Mouse (Mus musculus) CH12.LX (cell line): Measurements from ENCODE around the gene Nfe2l1. TPM values are rescaled to one million over a fixed set of nuclear protein-coding genes. Genes with fewer than 3 reads are reported as not detected.
A peak's percentile ranks its signal among the peaks of the same experiment; 100 is the strongest.

Experiments used
- DNase-seq: peaks from one replicate; pipeline ENCODE4 v3.0.0-alpha.2; 2013; ENCODE audit errors: extremely low read depth
- H3K27ac ChIP-seq: 2 replicates; pipeline ENCODE4 v1.5.1; 2012; ENCODE audit warnings: low read depth, mild to moderate bottlenecking, control low read depth, moderate library complexity; ENCODE audit not compliant: insufficient read depth
- H3K27me3 ChIP-seq: replicated peaks from 2 replicates; pipeline ENCODE3; 2012; ENCODE audit warnings: inconsistent platforms
- H3K36me3 ChIP-seq, 2 experiments: replicated peaks in 1 of 2; 2 replicates each; pipeline versions ENCODE3 to v1.6.1; 2012; ENCODE audit warnings: inconsistent platforms in 1 of 2, low read length in 1 of 2, mild to moderate bottlenecking in 1 of 2, mixed read lengths in 1 of 2, moderate library complexity in 1 of 2; ENCODE audit not compliant: control insufficient read depth in 1 of 2, insufficient read depth in 1 of 2
- H3K4me1 ChIP-seq, 2 experiments: 2 replicates each; pipeline ENCODE4 v1.6.1; 2012; ENCODE audit warnings: inconsistent platforms in 1 of 2, moderate library complexity in 1 of 2; ENCODE audit not compliant: insufficient read depth in 2 of 2, control insufficient read depth in 1 of 2
- H3K4me2 ChIP-seq: 2 replicates; pipeline ENCODE4 v1.6.1; 2012; ENCODE audit warnings: low read depth, mild to moderate bottlenecking, control low read depth; ENCODE audit not compliant: poor library complexity, insufficient read depth, severe bottlenecking
- H3K4me3 ChIP-seq, 3 experiments: fragments of 150-350 bp in 1 of 3; sonication (generic) in 1 of 3; replicated peaks in 1 of 3; 2 replicates each; pipeline versions ENCODE3 to v1.5.1; 2011 to 2012; ENCODE audit warnings: low read depth in 2 of 3, low read length in 2 of 3, mild to moderate bottlenecking in 2 of 3, moderate library complexity in 2 of 3, control low read depth in 1 of 3, improper control_type of control experiment in 1 of 3, inconsistent platforms in 1 of 3, mixed read lengths in 1 of 3; ENCODE audit not compliant: poor library complexity in 1 of 3
- H3K79me2 ChIP-seq: replicated peaks from 2 replicates; pipeline ENCODE4 v1.6.1; 2012; ENCODE audit warnings: mild to moderate bottlenecking, moderate library complexity; ENCODE audit not compliant: control insufficient read depth, poor library complexity, insufficient read depth, severe bottlenecking; ENCODE audit errors: extremely low read depth
- H3K9ac ChIP-seq: 2 replicates; pipeline ENCODE4 v1.6.1; 2012; ENCODE audit warnings: low read depth, mild to moderate bottlenecking, control low read depth, moderate library complexity; ENCODE audit not compliant: insufficient read depth
- H3K9me3 ChIP-seq: replicated peaks from 2 replicates; pipeline ENCODE3; 2012; ENCODE audit warnings: low read length, inconsistent platforms, mixed read lengths
- CHD1 ChIP-seq: IDR thresholded peaks from 2 replicates; pipeline ENCODE4 v1.6.1; 2012; ENCODE audit warnings: low read depth, low read length, improper control_type of control experiment, inconsistent platforms
- CHD2 ChIP-seq: IDR thresholded peaks from 2 replicates; pipeline ENCODE4 v1.6.1; 2011; ENCODE audit warnings: low read length, improper control_type of control experiment
- CTCF ChIP-seq, 2 experiments: IDR thresholded peaks in 1 of 2; conservative IDR thresholded peaks in 1 of 2; 2 replicates each; pipeline ENCODE4 v1.5.1; 2011 to 2012; ENCODE audit warnings: low read depth in 2 of 2, low read length in 2 of 2, improper control_type of control experiment in 1 of 2, inconsistent platforms in 1 of 2, mild to moderate bottlenecking in 1 of 2, moderate library complexity in 1 of 2
- E2F4 ChIP-seq: IDR thresholded peaks from 2 replicates; pipeline ENCODE4 v1.6.1; 2011; ENCODE audit warnings: low read depth, low read length, improper control_type of control experiment; ENCODE audit not compliant: insufficient replicate concordance
- ELF1 ChIP-seq: IDR thresholded peaks from 2 replicates; pipeline ENCODE4 v1.6.1; 2014; ENCODE audit warnings: low read depth, mild to moderate bottlenecking, inconsistent platforms, low read length, improper control_type of control experiment
- EP300 ChIP-seq: IDR thresholded peaks from 2 replicates; pipeline ENCODE4 v1.6.1; 2011; ENCODE audit warnings: low read length, improper control_type of control experiment
- GABPA ChIP-seq: IDR thresholded peaks from 2 replicates; pipeline ENCODE4 v1.6.1; 2012; ENCODE audit warnings: low read depth, low read length, improper control_type of control experiment, inconsistent platforms; ENCODE audit not compliant: insufficient replicate concordance
- HCFC1 ChIP-seq: IDR thresholded peaks from 2 replicates; pipeline ENCODE4 v1.6.1; 2012; ENCODE audit warnings: low read depth, mild to moderate bottlenecking, inconsistent platforms, low read length, improper control_type of control experiment
- IRF4 ChIP-seq: IDR thresholded peaks from 2 replicates; pipeline ENCODE4 v1.6.1; 2014; ENCODE audit warnings: low read depth, mild to moderate bottlenecking, inconsistent platforms, low read length, improper control_type of control experiment
- JUN ChIP-seq: IDR thresholded peaks from 2 replicates; pipeline ENCODE4 v1.6.1; 2011; ENCODE audit warnings: low read depth, mild to moderate bottlenecking, low read length, improper control_type of control experiment, moderate library complexity; ENCODE audit not compliant: insufficient read depth
- KAT2A ChIP-seq: IDR thresholded peaks from 2 replicates; pipeline ENCODE4 v1.6.1; 2012; ENCODE audit warnings: low read length, improper control_type of control experiment, inconsistent platforms; ENCODE audit not compliant: insufficient replicate concordance
- MAX ChIP-seq: IDR thresholded peaks from 2 replicates; pipeline ENCODE4 v1.6.1; 2011; ENCODE audit warnings: low read length, improper control_type of control experiment
- MAZ ChIP-seq: IDR thresholded peaks from 2 replicates; pipeline ENCODE4 v1.6.1; 2012; ENCODE audit warnings: low read depth, mild to moderate bottlenecking, inconsistent platforms, low read length, improper control_type of control experiment, moderate library complexity
- MEF2A ChIP-seq: IDR thresholded peaks from 2 replicates; pipeline ENCODE4 v1.6.1; 2014; ENCODE audit warnings: low read depth, mild to moderate bottlenecking, inconsistent platforms, low read length, improper control_type of control experiment, borderline replicate concordance
- MYC ChIP-seq: IDR thresholded peaks from 2 replicates; pipeline ENCODE4 v1.6.1; 2011; ENCODE audit warnings: low read depth, mild to moderate bottlenecking, improper control_type of control experiment, low read length
- NRF1 ChIP-seq: IDR thresholded peaks from 2 replicates; pipeline ENCODE4 v1.6.1; 2014; ENCODE audit warnings: low read depth, mild to moderate bottlenecking, inconsistent platforms, low read length, improper control_type of control experiment, moderate library complexity
- POLR2AphosphoS2 ChIP-seq: IDR thresholded peaks from 2 replicates; pipeline ENCODE4 v1.6.1; 2011; ENCODE audit warnings: low read depth, low read length, improper control_type of control experiment
- RAD21 ChIP-seq: IDR thresholded peaks from 2 replicates; pipeline ENCODE4 v1.6.1; 2011; ENCODE audit warnings: low read depth, mild to moderate bottlenecking, low read length, improper control_type of control experiment, moderate library complexity
- RCOR1 ChIP-seq: conservative IDR thresholded peaks from 2 replicates; pipeline ENCODE4 v1.6.1; 2012; ENCODE audit warnings: low read depth, mild to moderate bottlenecking, inconsistent platforms, low read length, improper control_type of control experiment
- SMC3 ChIP-seq: IDR thresholded peaks from 2 replicates; pipeline ENCODE4 v1.6.1; 2011; ENCODE audit warnings: low read depth, low read length, improper control_type of control experiment
- TBP ChIP-seq: conservative IDR thresholded peaks from 2 replicates; pipeline ENCODE4 v1.6.1; 2011; ENCODE audit warnings: low read depth, low read length, improper control_type of control experiment
- TCF12 ChIP-seq: IDR thresholded peaks from 2 replicates; pipeline ENCODE4 v1.6.1; 2014; ENCODE audit warnings: low read depth, mild to moderate bottlenecking, inconsistent platforms, low read length, improper control_type of control experiment
- USF1 ChIP-seq: IDR thresholded peaks from 2 replicates; pipeline ENCODE4 v1.6.1; 2014; ENCODE audit warnings: low read depth, mild to moderate bottlenecking, inconsistent platforms, low read length, improper control_type of control experiment
- ZC3H11A ChIP-seq: IDR thresholded peaks from 2 replicates; pipeline ENCODE4 v1.6.1; 2012; ENCODE audit warnings: low read depth, mild to moderate bottlenecking, inconsistent platforms, low read length, improper control_type of control experiment
- ZKSCAN1 ChIP-seq: IDR thresholded peaks from 2 replicates; pipeline ENCODE4 v1.6.1; 2012; ENCODE audit warnings: low read depth, inconsistent platforms, low read length, improper control_type of control experiment, borderline replicate concordance
- ZMIZ1 ChIP-seq: IDR thresholded peaks from 2 replicates; pipeline ENCODE4 v1.6.1; 2012; ENCODE audit warnings: low read depth, mild to moderate bottlenecking, inconsistent platforms, low read length, improper control_type of control experiment
- dilution Hi-C: fragments of 300-500 bp; cut with MboI; formaldehyde crosslinking; loops from 2 replicates; pipeline ENCODE4 v1.14.3; 2020; ENCODE audit warnings: low sequenced_read_pairs; ENCODE audit not compliant: extremely low pct_unique_long_range_greater_than_20kb, extremely low pct_ligation_motif_present
- in situ Hi-C: fragments of 300-500 bp; cut with MboI; formaldehyde crosslinking; loops from 3 replicates; pipeline ENCODE4 v1.14.3; 2019; ENCODE audit warnings: low sequenced_read_pairs, low pct_ligation_motif_present, low pct_unique_long_range_greater_than_20kb, mixed read lengths
- polyA plus RNA-seq: library from polyadenylated mRNA; unstranded; fragments of >175 nt; gene quantifications from 2 replicates; pipeline ENCODE4 v1.2.1, GENCODE M21; 2012; ENCODE audit warnings: low read depth; ENCODE audit not compliant: insufficient read length
- total RNA-seq, 2 experiments: library from RNA; depleted of rRNA; stranded (reverse); fragments of 300-350 nt in 1 of 2; fragments of >200 nt in 1 of 2; gene quantifications; 2 replicates each; pipeline ENCODE4 v1.2.3; 2012 to 2014

The Nfe2l1 gene
- total and polyA plus RNA-seq, 3 experiments: 77.7 to 169 (median 145) TPM

GRCm38 (mm10) chr11:96823471-96823837, 6.3 kb downstream of the Nfe2l1 start:
- in situ Hi-C loops: no loop called here
- peaks cover 33 to 76% of the 10 kb centered on the region in 2 experiments for H3K4me1 ChIP-seq
- H3K9me3 ChIP-seq: no peaks in the 10 kb centered on the region
- peak overlapping the region; percentile 67 to 79 (median 74) for H3K4me3 ChIP-seq
- TF ChIP-seq ZMIZ1 (no peak), ZKSCAN1 (no peak), IRF4 (no peak), KAT2A (no peak), EP300 (peak; percentile 1; the same call in 1 of the 2 replicates), CHD1 (peak; percentile 96; the same call in 1 of the 2 replicates), MAX (peak; percentile 10; the same call in 1 of the 2 replicates), GABPA (no peak), TBP (no peak), MEF2A (peak; percentile 7; the same call in 1 of the 2 replicates), RCOR1 (0 out of 2 replicates have a peak, but pooled peaks have one; percentile 21)
- H3K9ac ChIP-seq: peak overlapping the region; percentile 95
- peaks cover 85% of the 10 kb centered on the region for H3K79me2 ChIP-seq
- no peak for DNase-seq
- peak overlapping the region; percentile 99 for H3K27ac ChIP-seq
- peaks cover 53 to 70% of the 10 kb centered on the region in 2 experiments for H3K36me3 ChIP-seq
- peak overlapping the region; percentile 35; the same call in 1 of the 2 replicates for H3K4me2 ChIP-seq
- dilution Hi-C loops: no loop called here
- H3K27me3 ChIP-seq: no peaks in the 10 kb centered on the region

GRCm38 (mm10) chr11:96822675-96823470, 6.9 kb downstream of the Nfe2l1 start:
- Histone ChIP-seq H3K4me1 (peaks cover 38 to 76% of the 10 kb centered on the region in 2 experiments), H3K27ac (peak overlapping the region; percentile 99), H3K36me3 (peaks cover 59 to 73% of the 10 kb centered on the region in 2 experiments), H3K27me3 (no peaks in the 10 kb centered on the region), H3K4me2 (peak overlapping the region; percentile 80), H3K4me3 (peak overlapping the region; percentile 67 to 79 (median 74)), H3K9ac (peak overlapping the region; percentile 100), H3K79me2 (peaks cover 86% of the 10 kb centered on the region), H3K9me3 (no peaks in the 10 kb centered on the region)
- DNase-seq: peak; percentile 99
- in situ Hi-C loops: no loop called here
- dilution Hi-C loops: no loop called here
- no peak for TF ChIP-seq E2F4
- TF ChIP-seq RAD21: no peak; the same call in 1 of the 2 replicates
- peak; percentile 59; the same call in 1 of the 2 replicates for TF ChIP-seq MAZ
- peak; percentile 40; the same call in 1 of the 2 replicates for TF ChIP-seq KAT2A
- TF ChIP-seq ZC3H11A: no peak
- peak; percentile 32; the same call in 1 of the 2 replicates for TF ChIP-seq CHD2
- TF ChIP-seq HCFC1: peak; percentile 35
- TF ChIP-seq CHD1: peak; percentile 96; the same call in 1 of the 2 replicates
- peak; percentile 53 for TF ChIP-seq USF1
- TF ChIP-seq ZKSCAN1: no peak
- peak; percentile 89 for TF ChIP-seq MYC
- TF ChIP-seq ELF1: 0 out of 2 replicates have a peak, but pooled peaks have one; percentile 15
- 0 out of 2 replicates have a peak, but pooled peaks have one; percentile 25 for TF ChIP-seq NRF1
- peak; percentile 98 for TF ChIP-seq TBP
- no peak; the same call in 1 of the 2 replicates for TF ChIP-seq JUN
- TF ChIP-seq SMC3: no peak
- peak; percentile 93; the same call in 1 of the 2 replicates for TF ChIP-seq POLR2AphosphoS2
- TF ChIP-seq EP300: peak; percentile 29; the same call in 1 of the 2 replicates
- 0 out of 2 replicates have a peak, but pooled peaks have one; percentile 3 for TF ChIP-seq MEF2A
- TF ChIP-seq IRF4: peak; percentile 63; the same call in 1 of the 2 replicates
- TF ChIP-seq TCF12: peak; percentile 89
- no peak for TF ChIP-seq GABPA
- peak; percentile 36; the same call in 1 of the 2 replicates for TF ChIP-seq MAX
- TF ChIP-seq CTCF (conservative IDR thresholded peaks at IDR 0.05 in 1 of 2, IDR thresholded peaks at IDR 0.05 in 1 of 2; ENCODE audit: low read depth in 2 of 2, low read length in 2 of 2): no peak
